Mouse (Mus musculus) brain, embryonic 14.5 days (tissue): ENCODE data around the gene Fam83e. TPM values are rescaled to one million over a fixed set of nuclear protein-coding genes. Genes with fewer than 3 reads are reported as not detected.

Experiments
- DNase-seq: peaks from one replicate; pipeline ENCODE4 v3.0.0-alpha.2; 2011; ENCODE audit warnings: low read depth
- CTCF ChIP-seq: fragments of 200-500 bp; IDR thresholded peaks from 2 replicates; pipeline ENCODE4 v1.5.1; 2012; ENCODE audit warnings: inconsistent platforms, mild to moderate bottlenecking, moderate library complexity, borderline replicate concordance; ENCODE audit not compliant: insufficient read depth, insufficient read length; ENCODE audit errors: extremely low read depth
- POLR2A ChIP-seq: fragments of 200-500 bp; IDR thresholded peaks from 2 replicates; pipeline ENCODE4 v1.6.1; 2012; ENCODE audit warnings: mild to moderate bottlenecking, inconsistent platforms, borderline replicate concordance; ENCODE audit not compliant: poor library complexity, insufficient read depth, insufficient read length, severe bottlenecking; ENCODE audit errors: extremely low read depth
- polyA plus RNA-seq: library from polyadenylated mRNA; depleted of rRNA; stranded (reverse); fragments of >200 nt; gene quantifications from 2 replicates; pipeline ENCODE4 v1.2.3, GENCODE M21; 2012

Fam83e gene
- polyA plus RNA-seq, 1 experiment, result 0.68 TPM

- no peak for DNase-seq
- TF ChIP-seq CTCF (no peak), POLR2A (no peak)
These were observed 31.9 kb upstream of the Fam83e start for GRCm38 (mm10) chr7:45689099-45689498.

GRCm38 (mm10) chr7:45689800-45690199 is 31.2 kb upstream of the Fam83e start:
- DNase-seq, result no peak
- TF ChIP-seq POLR2A (no peak), CTCF (no peak)

GRCm38 (mm10) chr7:45692364-45692763 is 28.6 kb upstream of the Fam83e start:
- TF ChIP-seq CTCF, result no peak
- no peak for TF ChIP-seq POLR2A
- no peak for DNase-seq

GRCm38 (mm10) chr7:45693921-45694591 is 27.0 kb upstream of the Fam83e start, which contains the start of gene Sec1:
TSS of gene Sec1 (minus strand) at chr7:45694402.
- DNase-seq, result no peak
- no peak for TF ChIP-seq CTCF
- TF ChIP-seq POLR2A, result no peak

GRCm38 (mm10) chr7:45695098-45695497 is 25.9 kb upstream of the Fam83e start:
- peak; percentile 13 for DNase-seq

GRCm38 (mm10) chr7:45697894-45698293 is 23.1 kb upstream of the Fam83e start:
- DNase-seq, result no peak
- TF ChIP-seq POLR2A, result no peak
- no peak for TF ChIP-seq CTCF

More at GRCm38 (mm10) chr7:45695098-45695497, 25.9 kb upstream of the Fam83e start:
- no peak for TF ChIP-seq POLR2A
- no peak for TF ChIP-seq CTCF

- TF ChIP-seq CTCF (no peak), POLR2A (no peak)
- DNase-seq, result peak; percentile 41
These were observed 21.4 kb upstream of the Fam83e start, which contains the start of gene Car11 for GRCm38 (mm10) chr7:45699523-45700141. TSS of gene Car11 (plus strand) at chr7:45699843.

- no peak for TF ChIP-seq CTCF
- no peak for TF ChIP-seq POLR2A
- DNase-seq, result peak; percentile 92
These were observed 20.6 kb upstream of the Fam83e start for GRCm38 (mm10) chr7:45700301-45701015.

- TF ChIP-seq POLR2A (no peak), CTCF (no peak)
- DNase-seq, result no peak
These were observed 19.9 kb upstream of the Fam83e start for GRCm38 (mm10) chr7:45701072-45701471.

- no peak for DNase-seq
- no peak for TF ChIP-seq POLR2A
- TF ChIP-seq CTCF, result no peak
These were observed 19.4 kb upstream of the Fam83e start for GRCm38 (mm10) chr7:45701607-45702006.

- DNase-seq, result no peak
- no peak for TF ChIP-seq CTCF
- no peak for TF ChIP-seq POLR2A
These were observed 18.7 kb upstream of the Fam83e start for GRCm38 (mm10) chr7:45702316-45702715.
